Mouse (Mus musculus) heart, embryonic 14.5 days (tissue): ENCODE measurements at regions not wholly inside any gene's neighbourhood (a gene's known extent, or its start where the extent isn't known, plus 50 kb on each side); places are given as distances from the start of the nearest gene placed in this dataset.

Source experiments
- ATAC-seq: fragments of 200-750 bp; cut with Nextera tagmentation; 2 replicates; pipeline ENCODE4 v1.8.0; 2017; ENCODE audit warnings: low read depth, moderate TSS enrichment; ENCODE audit not compliant: insufficient number of reproducible peaks, insufficient read depth, low FRiP score
- H3K27ac ChIP-seq, 2 experiments: fragments of 200-500 bp in 1 of 2; fragments of 300-500 bp in 1 of 2; sonication (generic) in 1 of 2; replicated peaks in 1 of 2; 2 replicates each; pipeline ENCODE4 v1.5.1; 2012 to 2014; ENCODE audit warnings: low read depth in 2 of 2, low read length in 2 of 2, control low read depth in 1 of 2, mild to moderate bottlenecking in 1 of 2, mixed read lengths in 1 of 2; ENCODE audit not compliant: control insufficient read depth in 1 of 2, insufficient read depth in 1 of 2
- H3K27me3 ChIP-seq: fragments of 300-500 bp; sonication (generic); 2 replicates; pipeline ENCODE4 v1.6.1; 2014; ENCODE audit warnings: mild to moderate bottlenecking, low read length, control low read depth; ENCODE audit not compliant: control insufficient read depth, insufficient read depth
- H3K36me3 ChIP-seq: fragments of 300-500 bp; sonication (generic); 2 replicates; pipeline ENCODE4 v1.6.1; 2014; ENCODE audit warnings: mild to moderate bottlenecking, control low read depth, low read length, mixed read lengths; ENCODE audit not compliant: control insufficient read depth, insufficient read depth
- H3K4me1 ChIP-seq, 2 experiments: fragments of 200-500 bp in 1 of 2; fragments of 300-500 bp in 1 of 2; sonication (generic) in 1 of 2; 2 replicates each; pipeline ENCODE4 v1.6.1; 2012 to 2014; ENCODE audit warnings: low read length in 2 of 2, control low read depth in 1 of 2, mixed read lengths in 1 of 2; ENCODE audit not compliant: control insufficient read depth in 2 of 2, insufficient read depth in 2 of 2
- H3K4me2 ChIP-seq: fragments of 300-500 bp; sonication (generic); 2 replicates; pipeline ENCODE4 v1.6.1; 2014; ENCODE audit warnings: mild to moderate bottlenecking, low read length
- H3K4me3 ChIP-seq, 2 experiments: fragments of 200-500 bp in 1 of 2; fragments of 300-500 bp in 1 of 2; sonication (generic) in 1 of 2; 2 replicates each; pipeline ENCODE4 v1.5.1; 2012 to 2014; ENCODE audit warnings: low read length in 2 of 2, mild to moderate bottlenecking in 2 of 2, control low read depth in 1 of 2, low read depth in 1 of 2, moderate library complexity in 1 of 2; ENCODE audit not compliant: control insufficient read depth in 1 of 2, insufficient read depth in 1 of 2
- H3K9ac ChIP-seq: fragments of 300-500 bp; sonication (generic); 2 replicates; pipeline ENCODE4 v1.6.1; 2014; ENCODE audit warnings: mild to moderate bottlenecking, low read length
- H3K9me3 ChIP-seq: fragments of 300-500 bp; sonication (generic); 2 replicates; pipeline ENCODE4 v1.6.1; 2016; ENCODE audit warnings: low read length, control low read depth; ENCODE audit not compliant: control insufficient read depth
- WGBS: fragments of 180-500 bp; shearing (Covaris S2); extraction: QIAGEN DNeasy Blood & Tissue Kit; methylation state at CpG from one replicate; pipeline ENCODE4 v1.1.7; 2014; 5-methylcytosine and 5-hydroxymethylcytosine counted together

DNA sequence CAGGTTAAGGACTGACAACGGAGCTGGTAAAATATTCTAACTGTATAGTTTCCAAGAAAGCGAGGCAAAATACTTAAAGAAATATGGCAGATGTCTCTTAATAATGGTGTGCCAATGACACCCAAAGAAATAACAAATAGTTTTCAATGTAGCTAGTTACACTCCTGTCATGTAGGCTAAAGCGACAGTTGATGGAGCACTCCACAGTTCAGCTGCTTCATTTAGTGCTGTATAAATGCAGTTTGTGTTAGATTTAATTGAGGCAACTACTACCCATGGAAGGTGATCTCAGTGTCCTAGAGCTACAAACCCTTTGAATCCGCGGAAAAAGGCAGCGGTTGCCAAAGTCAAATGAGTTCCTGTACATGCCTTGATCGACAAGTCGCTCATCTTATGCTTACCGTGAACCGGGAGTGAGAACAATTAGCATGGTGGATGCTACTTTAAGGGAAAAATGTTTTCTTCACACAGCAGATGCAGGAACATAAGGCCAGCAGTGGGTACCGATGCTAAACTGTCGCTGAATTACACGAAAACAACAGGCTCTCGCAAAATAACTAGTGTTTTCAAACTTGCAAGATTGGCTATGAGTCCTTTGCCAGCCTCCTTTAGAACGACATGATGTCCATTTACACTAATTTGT is 961.4 kb downstream of the Mat2b start:
- Histone ChIP-seq H3K9ac (no peak overlapping the region), H3K27ac (no peak overlapping the region), H3K4me3 (no peak overlapping the region), H3K4me1 (no peaks in the 10 kb centered on the region), H3K4me2 (no peak overlapping the region), H3K27me3 (no peaks in the 10 kb centered on the region), H3K9me3 (no peaks in the 10 kb centered on the region), H3K36me3 (no peaks in the 10 kb centered on the region)
- ATAC-seq, result no peak
- 87% methylated on average over 15 of the region's 15 CpGs for WGBS

DNA sequence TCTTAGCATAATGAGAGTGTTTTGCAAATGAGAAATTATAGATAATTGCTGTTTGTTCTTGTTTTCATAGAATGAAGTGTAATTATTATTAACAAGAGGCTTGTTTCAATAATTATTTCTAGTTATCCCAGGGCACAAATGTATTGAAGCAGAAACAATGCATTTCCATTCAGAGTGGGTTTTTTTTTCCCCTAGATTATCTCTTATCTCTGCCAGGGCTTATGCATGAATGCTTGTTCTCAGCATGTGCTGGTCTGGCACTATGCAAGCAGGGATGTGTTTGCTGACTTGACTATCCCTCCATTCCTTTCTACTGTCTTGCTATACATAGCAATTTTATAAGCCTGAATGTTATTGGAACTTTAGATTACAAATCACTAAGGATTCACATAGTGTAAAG is 971.4 kb downstream of the Mat2b start:
- Histone ChIP-seq H3K9ac (no peak overlapping the region), H3K4me1 (no peaks in the 10 kb centered on the region), H3K4me2 (no peak overlapping the region), H3K27me3 (no peaks in the 10 kb centered on the region), H3K4me3 (no peak overlapping the region), H3K36me3 (no peaks in the 10 kb centered on the region), H3K9me3 (no peaks in the 10 kb centered on the region), H3K27ac (no peak overlapping the region)
- no peak for ATAC-seq

DNA sequence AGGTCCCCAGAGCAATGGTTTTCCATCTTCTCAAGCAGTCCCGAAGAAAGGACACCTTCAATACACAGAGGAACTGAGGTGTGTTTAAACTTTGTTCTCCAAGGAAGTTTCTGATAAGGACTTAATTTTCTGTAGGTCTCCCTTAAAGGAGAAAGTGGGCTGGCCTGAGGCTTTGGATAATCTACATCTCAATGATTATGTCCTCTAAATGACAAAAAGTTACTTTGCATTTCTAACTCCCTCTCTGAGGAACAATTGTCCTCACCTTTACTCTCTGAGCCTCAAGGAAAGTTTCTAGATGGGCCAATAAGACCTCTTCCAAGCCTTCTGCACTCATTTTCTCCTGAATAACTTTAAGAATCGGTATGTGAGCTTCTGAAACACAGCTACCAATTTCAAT is 1016.5 kb downstream of the Mat2b start:
- H3K4me2 ChIP-seq, result no peak overlapping the region
- no peak overlapping the region for H3K4me3 ChIP-seq
- no peaks in the 10 kb centered on the region for H3K4me1 ChIP-seq
- ATAC-seq, result no peak
- WGBS, result 68% methylated on average over 2 of the region's 2 CpGs
- H3K27ac ChIP-seq, result no peak overlapping the region
- H3K27me3 ChIP-seq, result no peaks in the 10 kb centered on the region
- H3K9ac ChIP-seq, result no peak overlapping the region
- H3K9me3 ChIP-seq, result no peaks in the 10 kb centered on the region
- no peaks in the 10 kb centered on the region for H3K36me3 ChIP-seq

DNA sequence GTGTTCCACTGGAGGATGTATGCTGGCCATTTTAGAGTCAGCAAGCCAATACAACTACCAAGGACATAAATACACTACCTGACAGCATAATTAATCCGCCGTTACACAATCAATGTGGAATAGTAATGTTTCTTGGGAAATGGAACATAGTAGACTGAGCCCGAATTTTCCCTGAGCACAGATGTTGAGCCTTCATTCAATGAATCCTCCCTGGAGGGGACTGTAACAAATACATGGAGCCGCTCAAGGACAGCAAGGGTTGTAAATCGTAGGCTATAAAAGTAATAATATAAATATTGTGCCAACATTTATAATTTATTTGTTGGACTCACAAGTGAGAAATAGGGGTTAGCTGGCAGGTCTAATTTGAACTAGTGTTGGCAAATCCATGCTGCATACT is 1041.4 kb downstream of the Mat2b start:
- no peak overlapping the region for H3K4me3 ChIP-seq
- ATAC-seq, result no peak
- H3K9me3 ChIP-seq, result no peaks in the 10 kb centered on the region
- no peak overlapping the region for H3K9ac ChIP-seq
- H3K27me3 ChIP-seq, result no peaks in the 10 kb centered on the region
- H3K4me1 ChIP-seq, result no peaks in the 10 kb centered on the region
- 87% methylated on average over 5 of the region's 5 CpGs for WGBS
- no peak overlapping the region for H3K27ac ChIP-seq
- H3K4me2 ChIP-seq, result no peak overlapping the region
- H3K36me3 ChIP-seq, result no peaks in the 10 kb centered on the region

DNA sequence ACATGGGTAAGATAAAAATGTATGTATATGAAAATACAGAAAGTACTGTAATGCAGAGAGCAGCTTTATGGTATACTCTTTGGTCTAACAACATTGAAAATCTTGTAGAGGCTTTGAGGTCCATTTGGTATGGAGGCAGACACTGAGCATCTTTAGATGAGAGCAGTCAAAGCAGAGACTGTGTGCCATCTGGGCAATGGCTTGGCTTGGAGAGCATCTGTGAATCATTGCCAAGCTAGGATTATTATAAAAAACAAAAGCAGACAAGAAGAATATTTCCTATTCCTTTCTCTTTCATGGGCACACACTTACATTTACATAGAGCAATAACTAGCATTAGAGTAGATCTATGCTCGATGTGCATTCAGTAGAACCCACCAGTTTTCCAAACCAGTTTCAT is 1075.6 kb downstream of the Mat2b start:
- H3K27ac ChIP-seq, result no peak overlapping the region
- no peak overlapping the region for H3K4me3 ChIP-seq
- H3K36me3 ChIP-seq, result no peaks in the 10 kb centered on the region
- no peaks in the 10 kb centered on the region for H3K4me1 ChIP-seq
- H3K9me3 ChIP-seq, result no peaks in the 10 kb centered on the region
- no peak overlapping the region for H3K4me2 ChIP-seq
- no peaks in the 10 kb centered on the region for H3K27me3 ChIP-seq
- no peak for ATAC-seq
- H3K9ac ChIP-seq, result no peak overlapping the region
- 80% methylated on average over 1 of the region's 1 CpGs for WGBS

DNA sequence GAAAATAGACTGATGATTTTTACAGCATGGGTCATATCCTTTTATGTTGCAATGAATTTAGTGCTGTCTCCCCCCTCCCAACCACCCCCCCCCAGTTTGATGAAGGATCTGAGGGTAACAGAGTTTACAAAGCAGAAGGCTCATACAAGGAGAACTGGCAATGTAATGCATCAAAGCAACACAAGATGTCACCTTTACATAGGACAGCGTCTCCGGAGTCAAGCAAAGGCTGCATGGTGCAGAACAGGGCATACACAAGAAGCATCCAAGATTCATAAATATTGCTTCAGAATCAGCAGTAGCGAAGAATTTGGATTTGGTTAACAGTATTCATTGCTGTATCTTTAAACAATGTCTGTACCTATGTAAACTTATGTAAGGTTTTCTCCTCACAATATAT is 1079.2 kb downstream of the Mat2b start:
- H3K36me3 ChIP-seq, result no peaks in the 10 kb centered on the region
- H3K27me3 ChIP-seq, result no peaks in the 10 kb centered on the region
- no peak overlapping the region for H3K27ac ChIP-seq
- H3K4me3 ChIP-seq, result no peak overlapping the region
- H3K4me1 ChIP-seq, result no peaks in the 10 kb centered on the region
- no peaks in the 10 kb centered on the region for H3K9me3 ChIP-seq
- no peak overlapping the region for H3K4me2 ChIP-seq
- no peak for ATAC-seq
- H3K9ac ChIP-seq, result no peak overlapping the region
- WGBS, result 72% methylated on average over 3 of the region's 3 CpGs

DNA sequence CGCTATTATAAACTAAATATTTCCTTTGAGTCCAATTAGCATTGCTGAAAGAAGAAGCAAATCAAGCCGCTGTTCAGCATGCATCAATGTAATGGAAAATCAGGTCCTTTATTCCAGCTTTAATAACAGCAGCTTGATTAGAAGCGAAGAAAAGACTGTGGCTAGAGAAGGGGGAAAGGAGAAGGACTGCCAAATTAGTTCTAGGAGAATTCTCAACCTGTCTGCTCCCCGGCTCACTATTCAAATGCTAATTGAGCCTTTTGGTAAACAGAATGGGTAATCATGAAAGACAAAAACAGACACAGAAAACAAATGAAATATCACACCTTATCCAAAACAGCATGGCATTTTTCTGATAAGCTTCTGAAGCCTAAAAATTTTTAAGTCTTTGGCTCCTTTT is 1098.5 kb downstream of the Mat2b start:
- no peaks in the 10 kb centered on the region for H3K9me3 ChIP-seq
- H3K4me3 ChIP-seq, result no peak overlapping the region
- H3K9ac ChIP-seq, result no peak overlapping the region
- ATAC-seq, result no peak
- H3K4me2 ChIP-seq, result no peak overlapping the region
- no peaks in the 10 kb centered on the region for H3K36me3 ChIP-seq
- 41% methylated on average over 4 of the region's 4 CpGs for WGBS
- no peaks in the 10 kb centered on the region for H3K27me3 ChIP-seq
- no peaks in the 10 kb centered on the region for H3K4me1 ChIP-seq
- no peak overlapping the region for H3K27ac ChIP-seq
